In the genomic region with DNA sequence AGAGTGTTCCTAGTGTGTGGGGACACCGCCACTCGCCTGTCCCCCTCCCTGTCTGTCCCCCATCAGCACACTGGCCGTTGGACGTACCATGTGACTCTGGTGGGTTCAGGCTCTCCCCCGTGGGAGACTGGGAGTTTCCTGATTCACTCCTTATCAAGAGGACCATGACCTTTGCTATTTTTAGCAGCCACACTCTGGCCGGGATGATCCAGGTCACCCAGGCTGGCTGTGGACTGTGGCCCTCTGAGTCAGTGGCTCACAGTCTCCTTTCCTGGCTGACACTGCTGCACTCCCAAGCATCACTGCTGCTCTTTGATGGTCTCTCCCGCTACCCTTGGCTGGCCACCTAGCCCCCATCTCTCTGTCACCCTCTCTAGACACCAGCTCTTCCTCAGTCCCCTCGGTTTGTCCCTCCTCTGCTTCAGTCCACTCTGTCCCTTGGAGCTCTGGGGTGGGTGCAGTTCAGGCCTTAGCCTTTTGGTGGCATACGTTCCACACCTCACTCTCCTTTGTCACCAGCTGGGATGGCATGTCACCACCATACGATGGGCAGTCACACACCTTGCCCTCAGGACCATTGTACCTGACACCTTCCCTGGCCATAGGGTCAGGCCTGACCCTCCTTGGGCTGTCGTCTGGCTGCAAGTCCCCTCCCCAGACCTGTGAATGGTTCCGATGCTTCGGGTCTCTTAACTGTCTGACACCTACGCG, we compare ENCODE assay signal across 8 mouse cellular contexts.
DNase-seq lines count a peak whose midpoint lies in the region; ATAC-seq and TF ChIP-seq lines count a peak whose summit lies in the region.

No protein-coding gene starts in this region.

- no peaks in the 10 kb centered on the region for H3K27me3 ChIP-seq in spleen, adult 2 months (ENCODE audit: control insufficient read depth, insufficient read depth, low read length)

- H3K4me1 ChIP-seq in spleen, adult 2 months (ENCODE audit: control insufficient read depth, insufficient read depth, insufficient read length), result no peaks in the 10 kb centered on the region

- intact Hi-C loops in heart, postnatal 10 days (cut with DNase I), result loop anchor here (1.0 kb wide), 1 partner anchor 91 kb away; the partner anchor contains the start of gene Blcap

- 51% methylated on average over 15 of the region's 15 CpGs for WGBS in spleen, adult 2 months

- DNase-seq in spleen, adult 2 months (ENCODE audit: low read depth in 1 of 2, low spot score in 2 of 2), result no peak
- no peak for DNase-seq in spleen, adult 12 weeks (ENCODE audit: low spot score)
- DNase-seq in cerebellum, postnatal 25 days, result peak; percentile 64 to 72
- DNase-seq in heart, postnatal 10 days, result peak; percentile 49 to 67
- peak; percentile 46 for DNase-seq in kidney, postnatal 14 days
- DNase-seq in yolk sac, embryonic 10.5 days (ENCODE audit: low spot score), result peak; percentile 68
- DNase-seq in urinary bladder, adult 18-20 months (ENCODE audit: low spot score in 2 of 2), result no peak

- TF ChIP-seq POLR2A in spleen, adult 2 months (IDR thresholded peaks at IDR 0.05; ENCODE audit: low read depth, low read length), result no peak

- H3K36me3 ChIP-seq in spleen, adult 2 months (ENCODE audit: control insufficient read depth, insufficient read depth, low read length), result no peaks in the 10 kb centered on the region

- no peak overlapping the region for H3K27ac ChIP-seq in spleen, adult 2 months (ENCODE audit: insufficient read depth, low read length)

- peak; percentile 57 for ATAC-seq in megakaryocyte, adult 5-6 weeks (ENCODE audit: poor library complexity, severe bottlenecking)

- peak; percentile 4; the same call in 1 of the 2 replicates for TF ChIP-seq CTCF in spleen, adult 2 months (IDR thresholded peaks at IDR 0.05; ENCODE audit: extremely low read depth, insufficient read depth, insufficient read length, insufficient replicate concordance)

- H3K4me3 ChIP-seq in spleen, adult 2 months (ENCODE audit: extremely low read depth, insufficient read depth, insufficient read length), result no peak overlapping the region

Comparison
In these comparisons a context has a peak if more than half of its experiments do, and no peak if none do; other contexts are left out.
1. DNase-seq: peak in cerebellum, postnatal 25 days (2 of 2), heart, postnatal 10 days (2 of 2), kidney, postnatal 14 days (single experiment) and yolk sac, embryonic 10.5 days (single experiment); none in spleen, adult 2 months (0 of 2), spleen, adult 12 weeks (single experiment) and urinary bladder, adult 18-20 months (0 of 2).